Mouse (Mus musculus) liver, embryonic 14.5 days (tissue): ENCODE results near the gene St8sia6. TPM values are rescaled to one million over a fixed set of nuclear protein-coding genes. Genes with fewer than 3 reads are reported as not detected.
A peak's percentile ranks its signal among the peaks of the same experiment; 100 is the strongest.

Experiments
- ATAC-seq: fragments of 200-750 bp; cut with Nextera tagmentation; 2 replicates; pipeline ENCODE4 v1.8.0; 2017; ENCODE audit warnings: moderate number of reproducible peaks, mild to moderate bottlenecking, moderate library complexity; ENCODE audit not compliant: insufficient read depth
- DNase-seq, 3 experiments: peaks; one replicate each; pipeline ENCODE4 v3.0.0-alpha.2; 2012 to 2013; ENCODE audit warnings: low read depth in 3 of 3, low spot score in 3 of 3
- H3K27ac ChIP-seq: fragments of 300-500 bp; sonication (generic); 2 replicates; pipeline ENCODE4 v1.5.1; 2014; ENCODE audit warnings: moderate library complexity, mild to moderate bottlenecking, control low read depth, inconsistent platforms
- H3K27me3 ChIP-seq: fragments of 300-500 bp; sonication (generic); 2 replicates; pipeline ENCODE4 v1.6.1; 2014; ENCODE audit warnings: mild to moderate bottlenecking, low read length, moderate library complexity; ENCODE audit not compliant: control insufficient read depth, insufficient read depth
- H3K36me3 ChIP-seq: fragments of 300-500 bp; sonication (generic); replicated peaks from 2 replicates; pipeline ENCODE4 v1.6.1; 2014; ENCODE audit warnings: low read depth; ENCODE audit not compliant: control insufficient read depth, insufficient read depth
- H3K4me1 ChIP-seq, 2 experiments: fragments of 200-500 bp in 1 of 2; fragments of 300-500 bp in 1 of 2; sonication (generic) in 1 of 2; replicated peaks; 2 replicates each; pipeline ENCODE4 v1.6.1; 2012 to 2014; ENCODE audit warnings: antibody characterized with exemption in 1 of 2, inconsistent platforms in 1 of 2, low read length in 1 of 2; ENCODE audit not compliant: control insufficient read depth in 2 of 2, insufficient read depth in 2 of 2
- H3K4me2 ChIP-seq: fragments of 300-500 bp; sonication (generic); 2 replicates; pipeline ENCODE4 v1.6.1; 2014; ENCODE audit warnings: low read depth, mild to moderate bottlenecking, control low read depth, moderate library complexity
- H3K4me3 ChIP-seq, 2 experiments: fragments of 200-500 bp in 1 of 2; fragments of 300-500 bp in 1 of 2; sonication (generic) in 1 of 2; 2 replicates each; pipeline ENCODE4 v1.5.1; 2012 to 2014; ENCODE audit warnings: low read depth in 2 of 2, low read length in 2 of 2, mild to moderate bottlenecking in 2 of 2, control low read depth in 1 of 2, inconsistent platforms in 1 of 2, moderate library complexity in 1 of 2; ENCODE audit not compliant: insufficient read depth in 1 of 2
- H3K9ac ChIP-seq: fragments of 300-500 bp; sonication (generic); replicated peaks from 2 replicates; pipeline ENCODE4 v1.6.1; 2014; ENCODE audit warnings: mild to moderate bottlenecking, control low read depth, moderate library complexity
- H3K9me3 ChIP-seq: fragments of 300-500 bp; sonication (generic); 2 replicates; pipeline ENCODE4 v1.6.1; 2016; ENCODE audit warnings: low read length, mixed read lengths; ENCODE audit not compliant: control insufficient read depth
- CTCF ChIP-seq: IDR thresholded peaks from 2 replicates; pipeline ENCODE4 v1.5.1; 2016; ENCODE audit warnings: antibody characterized with exemption, low read depth, control low read depth
- EP300 ChIP-seq: IDR thresholded peaks from 2 replicates; pipeline ENCODE4 v1.6.1; 2016; ENCODE audit warnings: antibody characterized with exemption, low read depth
- WGBS: fragments of 180-500 bp; shearing (Covaris S2); extraction: QIAGEN DNeasy Blood & Tissue Kit; methylation state at CpG from one replicate; pipeline ENCODE4 v1.1.7; 2014; ENCODE audit not compliant: insufficient replicate concordance; 5-methylcytosine and 5-hydroxymethylcytosine counted together
- polyA plus RNA-seq, 2 experiments: library from polyadenylated mRNA; depleted of rRNA in 1 of 2; stranded (reverse) in 1 of 2; unstranded in 1 of 2; fragments of >200 nt; fragmentation: Nextera tagmentation in 1 of 2; extraction: Ambion mirVana in 1 of 2; gene quantifications; 2 replicates each; pipeline versions ENCODE4 v1.2.1 to v1.2.3; 2012 to 2014

Gene St8sia6
- polyA plus RNA-seq, 2 experiments = 0.01 TPM; not detected in 1

- H3K9me3 ChIP-seq = no peaks in the 10 kb centered on the region
- DNase-seq = no peak
- TF ChIP-seq EP300 (no peak), CTCF (no peak)
- no peak overlapping the region for H3K4me2 ChIP-seq
- H3K27me3 ChIP-seq = no peaks in the 10 kb centered on the region
- no peak for ATAC-seq
- 38% methylated on average over 4 of the region's 4 CpGs for WGBS
- no peak overlapping the region for H3K27ac ChIP-seq
- no peak overlapping the region for H3K4me3 ChIP-seq
- H3K36me3 ChIP-seq = no peaks in the 10 kb centered on the region
- H3K4me1 ChIP-seq = no peaks in the 10 kb centered on the region
- H3K9ac ChIP-seq = no peak overlapping the region
These were observed 14.1 kb upstream of the St8sia6 start for GRCm38 (mm10) chr2:13808008-13808407.

GRCm38 (mm10) chr2:13806120-13806519 lies 12.3 kb upstream of the St8sia6 start:
- no peak for TF ChIP-seq EP300
- peak; percentile 23; the same call in 1 of the 2 replicates for TF ChIP-seq CTCF
- no peaks in the 10 kb centered on the region for H3K27me3 ChIP-seq
- no peaks in the 10 kb centered on the region for H3K9me3 ChIP-seq
- no peak overlapping the region for H3K4me3 ChIP-seq
- no peak for ATAC-seq
- no peak overlapping the region for H3K4me2 ChIP-seq
- 71% methylated on average over 3 of the region's 3 CpGs for WGBS
- H3K36me3 ChIP-seq = no peaks in the 10 kb centered on the region
- no peak overlapping the region for H3K9ac ChIP-seq
- no peak for DNase-seq
- H3K4me1 ChIP-seq = no peaks in the 10 kb centered on the region
- no peak overlapping the region for H3K27ac ChIP-seq

GRCm38 (mm10) chr2:13800639-13801038 lies 6.8 kb upstream of the St8sia6 start:
- Histone ChIP-seq H3K4me1 (no peaks in the 10 kb centered on the region), H3K36me3 (no peaks in the 10 kb centered on the region), H3K27ac (no peak overlapping the region), H3K9me3 (no peaks in the 10 kb centered on the region), H3K27me3 (no peaks in the 10 kb centered on the region), H3K4me2 (no peak overlapping the region), H3K9ac (no peak overlapping the region), H3K4me3 (no peak overlapping the region)
- TF ChIP-seq CTCF = no peak
- TF ChIP-seq EP300 = no peak
- ATAC-seq (no peak), DNase-seq (no peak)
- 54% methylated on average over 2 of the region's 2 CpGs for WGBS

- no peak for DNase-seq
- no peak overlapping the region for H3K4me3 ChIP-seq
- H3K36me3 ChIP-seq = no peaks in the 10 kb centered on the region
These were observed 582 bp upstream of the St8sia6 start for GRCm38 (mm10) chr2:13794446-13794845.

GRCm38 (mm10) chr2:13793054-13793968 lies 553 bp downstream of the St8sia6 start:
- Histone ChIP-seq H3K27ac (no peak overlapping the region), H3K4me2 (peak overlapping the region; percentile 58), H3K9me3 (no peaks in the 10 kb centered on the region), H3K4me1 (no peaks in the 10 kb centered on the region), H3K9ac (no peak overlapping the region), H3K36me3 (no peaks in the 10 kb centered on the region), H3K27me3 (peaks cover 25% of the 10 kb centered on the region), H3K4me3 (peak overlapping the region; percentile 13 to 48; a peak in 3 of 4 replicates)
- ATAC-seq (no peak), DNase-seq (no peak)
- under 1% methylated on average over 88 of the region's 89 CpGs for WGBS
- no peak for TF ChIP-seq EP300

More at GRCm38 (mm10) chr2:13794446-13794845, 582 bp upstream of the St8sia6 start:
- no peak for ATAC-seq
- Histone ChIP-seq H3K9ac (no peak overlapping the region), H3K27me3 (peaks cover 25% of the 10 kb centered on the region), H3K4me2 (no peak overlapping the region), H3K9me3 (no peaks in the 10 kb centered on the region), H3K4me1 (no peaks in the 10 kb centered on the region), H3K27ac (no peak overlapping the region)
- TF ChIP-seq EP300 (no peak), CTCF (no peak)
- 60% methylated on average over 8 of the region's 8 CpGs for WGBS
